Mouse (Mus musculus) bone marrow macrophage, adult 2 months (primary cell): ENCODE results near the gene Adcy9. TPM values are rescaled to one million over a fixed set of nuclear protein-coding genes. Genes with fewer than 3 reads are reported as not detected.
"Not testable (repeated sequence)": the region's sequence is repeated elsewhere in the genome, so short reads cannot be mapped to it uniquely, and the experiment has no call there.

Experiments
- H3K27ac ChIP-seq: 2 replicates; pipeline ENCODE4 v1.5.1; 2012; ENCODE audit warnings: low read depth, low read length; ENCODE audit not compliant: insufficient read depth
- H3K4me1 ChIP-seq: 2 replicates; pipeline ENCODE4 v1.6.1; 2012; ENCODE audit warnings: low read length; ENCODE audit not compliant: control insufficient read depth, insufficient read depth
- H3K4me3 ChIP-seq: 2 replicates; pipeline ENCODE4 v1.5.1; 2012; ENCODE audit warnings: mild to moderate bottlenecking, low read length, moderate library complexity; ENCODE audit not compliant: insufficient read depth
- CTCF ChIP-seq: IDR thresholded peaks from 2 replicates; pipeline ENCODE4 v1.5.1; 2012; ENCODE audit warnings: low read depth, mild to moderate bottlenecking, low read length, moderate library complexity
- POLR2A ChIP-seq: IDR thresholded peaks from 2 replicates; pipeline ENCODE4 v1.6.1; 2012; ENCODE audit warnings: mild to moderate bottlenecking, low read depth, low read length, borderline replicate concordance
- polyA plus RNA-seq: library from polyadenylated mRNA; stranded (reverse); fragments of >200 nt; gene quantifications from 2 replicates; pipeline ENCODE4 v1.2.4, GENCODE M21; 2012; ENCODE audit not compliant: missing spikeins, insufficient read depth, insufficient read length

Adcy9 gene
- polyA plus RNA-seq, 1 experiment = 10.5 TPM

- TF ChIP-seq POLR2A (no peak), CTCF (no peak)
- no peaks in the 10 kb centered on the region for H3K4me1 ChIP-seq
- no peak overlapping the region for H3K4me3 ChIP-seq
- H3K27ac ChIP-seq = no peak overlapping the region
Measured at GRCm38 (mm10) chr16:4257546-4257945, 162.8 kb downstream of the Adcy9 start.

GRCm38 (mm10) chr16:4248791-4249190, 171.5 kb downstream of the Adcy9 start:
- Histone ChIP-seq H3K27ac (no peak overlapping the region), H3K4me3 (no peak overlapping the region), H3K4me1 (no peaks in the 10 kb centered on the region)
- TF ChIP-seq POLR2A (no peak), CTCF (no peak)

GRCm38 (mm10) chr16:4245241-4245640, 175.1 kb downstream of the Adcy9 start:
- H3K4me1 ChIP-seq, H3K4me3 ChIP-seq, H3K27ac ChIP-seq: not testable (repeated sequence)

Other genes with a start within 250 kb of the Adcy9 start
- gene Crebbp, start 206.5 kb downstream of the Adcy9 start, polyA plus RNA-seq = 41.4 and 44.5 TPM in 2 replicates
- gene Srl, start 121.3 kb upstream of the Adcy9 start, polyA plus RNA-seq = 1.6 and 3.8 TPM in 2 replicates
- 7.1 and 8.0 TPM in 2 replicates for gene Tfap4, start 139.4 kb upstream of the Adcy9 start, polyA plus RNA-seq
- 0.65 and 1.3 TPM in 2 replicates for gene Glis2, start 174.2 kb upstream of the Adcy9 start, polyA plus RNA-seq
- 27.3 and 39.7 TPM in 2 replicates for gene Pam16, start 204.5 kb upstream of the Adcy9 start, polyA plus RNA-seq
- gene Vasn, start 219.4 kb upstream of the Adcy9 start, polyA plus RNA-seq = 1.5 TPM in 1 of 2 replicates, not detected in the other
- gene Dnaja3, start 219.5 kb upstream of the Adcy9 start, polyA plus RNA-seq = 20.0 and 21.3 TPM in 2 replicates